Mouse (Mus musculus): ENCODE measurements around the gene Glyat. TPM values are rescaled to one million over a fixed set of nuclear protein-coding genes. Genes with fewer than 3 reads are reported as not detected.

The Glyat gene
- total RNA-seq, 2 experiments from 2014 or later: not detected

DNA sequence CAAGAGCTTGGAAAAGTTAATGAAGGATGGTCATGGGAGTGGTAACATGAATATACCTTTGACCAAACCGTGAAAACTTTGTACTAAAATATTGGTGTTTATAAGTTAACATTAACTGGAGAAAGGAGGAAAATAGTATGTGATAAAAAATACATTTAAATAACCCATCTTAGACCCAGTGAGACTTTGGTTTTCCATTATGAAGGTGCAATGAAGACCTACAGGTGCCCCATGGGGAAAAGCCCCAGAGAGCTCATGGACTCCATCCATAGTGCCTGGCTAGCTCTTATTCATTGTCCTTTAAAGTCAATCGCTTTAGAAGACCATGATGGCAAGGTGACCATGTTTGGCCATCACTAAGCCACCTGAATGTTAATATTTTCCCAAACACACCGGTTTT lies 44.7 kb downstream of the Glyat start, which contains the start of gene Olfr1443:
TSS of gene Olfr1443 (plus strand) at position 301 of the 400 bp plus-strand sequence.
- no peak for ATAC-seq (replicated peaks; ENCODE audit: poor library complexity, severe bottlenecking)

DNA sequence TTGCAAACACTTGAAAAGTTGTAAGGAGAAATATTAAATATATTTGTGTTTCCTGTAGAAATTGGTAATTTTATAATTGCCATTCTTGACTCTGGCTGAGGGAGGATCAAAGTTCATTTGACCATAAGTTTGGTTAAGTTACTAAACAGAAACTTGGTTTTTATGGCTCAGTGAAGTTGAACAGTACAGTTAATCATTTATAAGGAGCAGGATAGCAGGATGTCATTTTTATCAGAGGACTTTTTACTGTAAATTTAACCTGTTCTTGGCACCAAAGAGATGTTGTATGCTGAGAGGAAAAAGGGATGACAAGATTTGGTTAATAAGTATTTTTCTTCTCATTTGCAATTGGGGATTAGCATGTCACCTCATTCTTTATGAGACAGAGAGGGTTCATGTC lies 51.5 kb downstream of the Glyat start:
- ATAC-seq (replicated peaks; ENCODE audit: poor library complexity, severe bottlenecking): no peak

DNA sequence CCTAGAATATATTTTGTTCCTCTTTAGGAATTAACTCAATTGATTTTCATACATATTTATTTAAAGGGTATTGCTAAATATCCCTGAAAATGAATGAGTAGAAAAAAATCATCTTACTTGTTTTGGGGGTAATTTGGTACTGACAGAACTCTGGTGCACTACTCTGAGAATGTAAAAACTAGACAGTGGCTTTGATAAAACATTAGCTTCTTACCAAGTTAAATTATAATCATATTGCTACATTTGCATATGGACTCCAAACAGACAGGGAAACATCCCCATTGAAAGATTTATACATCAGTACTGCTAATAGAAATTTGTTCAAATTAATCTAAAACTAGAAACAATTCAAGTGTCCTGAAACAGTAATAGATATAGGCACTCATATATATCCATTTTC lies 52.1 kb downstream of the Glyat start:
- no peak for ATAC-seq (replicated peaks; ENCODE audit: poor library complexity, severe bottlenecking)

DNA sequence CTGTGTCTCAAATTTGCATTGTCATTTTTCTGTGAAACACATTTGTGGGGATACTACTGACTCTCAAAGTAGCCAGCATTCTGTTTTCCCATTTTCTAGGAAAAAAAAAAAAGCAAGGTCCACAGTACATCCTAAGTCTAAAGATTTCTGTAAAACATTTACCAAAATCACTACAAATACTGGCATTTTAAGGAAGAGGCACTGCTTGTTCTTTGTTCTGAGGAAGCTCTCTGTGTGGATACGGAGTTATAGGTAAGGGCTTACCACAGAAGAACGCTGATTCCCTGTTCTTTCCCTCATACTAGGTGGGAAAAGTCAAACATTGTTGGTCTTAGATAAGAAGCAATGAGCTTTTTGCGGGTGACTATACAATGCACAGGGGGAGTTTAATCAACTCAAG lies 62.5 kb downstream of the Glyat start, which contains the start of gene Keg1:
TSS of gene Keg1 (plus strand) at position 197 of the 400 bp plus-strand sequence.
- ATAC-seq (replicated peaks; ENCODE audit: poor library complexity, severe bottlenecking): no peak

DNA sequence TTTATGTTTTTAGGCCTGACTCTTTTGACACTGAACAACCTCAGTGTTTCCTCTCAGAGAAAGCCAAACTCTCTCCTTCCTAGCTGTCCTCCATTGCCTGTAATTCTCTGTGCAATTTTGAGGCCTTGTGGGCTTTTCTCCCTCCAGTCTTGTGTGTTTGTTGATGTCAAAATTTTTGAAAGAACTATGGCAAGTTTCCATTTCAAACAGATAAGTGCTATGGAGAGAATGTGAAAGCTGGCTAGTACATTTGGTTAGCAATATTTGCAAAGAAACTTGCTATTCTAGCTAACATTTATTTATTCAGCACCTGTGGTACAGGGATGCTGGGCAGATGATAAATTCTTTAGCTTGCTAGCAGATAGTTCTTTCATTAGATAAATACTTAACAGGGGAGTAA lies 63.1 kb downstream of the Glyat start:
- ATAC-seq (replicated peaks; ENCODE audit: poor library complexity, severe bottlenecking): no peak

Other genes with a start within 250 kb of the Glyat start
- gene Olfr1440, start 246.0 kb upstream of the Glyat start, total RNA-seq (2014; fragmentation: Nextera tagmentation): not detected in 2 replicates
- not detected in 2 replicates for gene Olfr1440, start 246.0 kb upstream of the Glyat start, total RNA-seq (2017)
- not detected in 2 replicates for gene Olfr1441, start 215.9 kb upstream of the Glyat start, total RNA-seq (2014; fragmentation: Nextera tagmentation)
- not detected in 2 replicates for gene Olfr1441, start 215.9 kb upstream of the Glyat start, total RNA-seq (2017)
- not detected in 2 replicates for gene Pfpl, start 205.4 kb upstream of the Glyat start, total RNA-seq (2014; fragmentation: Nextera tagmentation)
- gene Pfpl, start 205.4 kb upstream of the Glyat start, total RNA-seq (2017): not detected in 2 replicates
- 62.2 and 69.2 TPM in 2 replicates for gene Mpeg1, start 172.5 kb upstream of the Glyat start, total RNA-seq (2014; fragmentation: Nextera tagmentation)
- gene Mpeg1, start 172.5 kb upstream of the Glyat start, total RNA-seq (2017): 53.0 and 54.8 TPM in 2 replicates
- gene Dtx4, start 131.9 kb upstream of the Glyat start, total RNA-seq (2014; fragmentation: Nextera tagmentation): 48.3 and 48.4 TPM in 2 replicates
- gene Dtx4, start 131.9 kb upstream of the Glyat start, total RNA-seq (2017): 38.7 and 47.3 TPM in 2 replicates
- 156 and 158 TPM in 2 replicates for gene Fam111a, start 87.6 kb upstream of the Glyat start, total RNA-seq (2014; fragmentation: Nextera tagmentation)
- 230 and 279 TPM in 2 replicates for gene Fam111a, start 87.6 kb upstream of the Glyat start, total RNA-seq (2017)
- gene Gm4952, start 33.3 kb upstream of the Glyat start, total RNA-seq (2014; fragmentation: Nextera tagmentation): not detected in 2 replicates
- gene Gm4952, start 33.3 kb upstream of the Glyat start, total RNA-seq (2017): not detected in 2 replicates
- not detected in 2 replicates for gene Olfr1442, start 37.1 kb downstream of the Glyat start, total RNA-seq (2014; fragmentation: Nextera tagmentation)
- not detected in 2 replicates for gene Olfr1442, start 37.1 kb downstream of the Glyat start, total RNA-seq (2017)
- gene Olfr1443, start 44.8 kb downstream of the Glyat start, total RNA-seq (2014; fragmentation: Nextera tagmentation): not detected in 2 replicates
- not detected in 2 replicates for gene Olfr1443, start 44.8 kb downstream of the Glyat start, total RNA-seq (2017)
- not detected in 2 replicates for gene Keg1, start 62.5 kb downstream of the Glyat start, total RNA-seq (2014; fragmentation: Nextera tagmentation)
- not detected in 2 replicates for gene Keg1, start 62.5 kb downstream of the Glyat start, total RNA-seq (2017)
- 8.0 TPM in 1 of 2 replicates, not detected in the other for gene Cntf, start 132.3 kb downstream of the Glyat start, total RNA-seq (2014; fragmentation: Nextera tagmentation)
- 1.2 and 1.4 TPM in 2 replicates for gene Cntf, start 132.3 kb downstream of the Glyat start, total RNA-seq (2017)
- 58.7 and 61.6 TPM in 2 replicates for gene Zfp91, start 162.8 kb downstream of the Glyat start, total RNA-seq (2014; fragmentation: Nextera tagmentation)
- 89.3 and 100 TPM in 2 replicates for gene Zfp91, start 162.8 kb downstream of the Glyat start, total RNA-seq (2017)
- gene Lpxn, start 162.9 kb downstream of the Glyat start, total RNA-seq (2014; fragmentation: Nextera tagmentation): 7.8 and 9.9 TPM in 2 replicates
- gene Lpxn, start 162.9 kb downstream of the Glyat start, total RNA-seq (2017): 6.4 and 10.6 TPM in 2 replicates
- not detected in 2 replicates for gene Gm5244, start 213.4 kb downstream of the Glyat start, total RNA-seq (2014; fragmentation: Nextera tagmentation)
- not detected in 2 replicates for gene Gm5244, start 213.4 kb downstream of the Glyat start, total RNA-seq (2017)
- not detected in 2 replicates for gene Olfr1444, start 224.0 kb downstream of the Glyat start, total RNA-seq (2014; fragmentation: Nextera tagmentation)
- gene Olfr1444, start 224.0 kb downstream of the Glyat start, total RNA-seq (2017): not detected in 2 replicates